Mouse (Mus musculus) gastrocnemius, postnatal 36 days (tissue): Measurements from ENCODE around the gene Gm17490. TPM values are rescaled to one million over a fixed set of nuclear protein-coding genes. Genes with fewer than 3 reads are reported as not detected.

Source experiments
- total RNA-seq, 2 experiments: library from RNA; stranded (reverse); gene quantifications; 2 replicates each; pipeline ENCODE4 v1.2.3; 2021

Gene Gm17490
- total RNA-seq, 2 experiments from 2014 or later = not detected

Other genes with a start within 250 kb of the Gm17490 start
- 100 to 1,000 TPM; 128 to 161 TPM for gene Pfkfb3, start 72.2 kb downstream of the Gm17490 start, total RNA-seq
- 10 to 100 TPM; 45.3 to 53.5 TPM for gene Rbm17, start 22.1 kb downstream of the Gm17490 start, total RNA-seq
- gene Il2ra, start 16.5 kb upstream of the Gm17490 start, total RNA-seq = under 1 TPM; 0.41 to 0.69 TPM
- gene Il15ra, start 79.0 kb upstream of the Gm17490 start, total RNA-seq = 10 to 100 TPM; 16.5 to 27.2 TPM
- 10 to 100 TPM; 26.3 to 30.5 TPM for gene Fbh1, start 151.3 kb upstream of the Gm17490 start, total RNA-seq
- gene Ankrd16, start 151.6 kb upstream of the Gm17490 start, total RNA-seq = 10 to 100 TPM; 21.9 to 24.9 TPM